Mouse (Mus musculus) CH12.LX (cell line): Measurements from ENCODE around the gene Ncoa6.

Experiments
- CTCF ChIP-seq, 2 experiments: IDR thresholded peaks in 1 of 2; conservative IDR thresholded peaks in 1 of 2; 2 replicates each; pipeline ENCODE4 v1.5.1; 2011 to 2012; ENCODE audit warnings: low read depth in 2 of 2, low read length in 2 of 2, improper control_type of control experiment in 1 of 2, inconsistent platforms in 1 of 2, mild to moderate bottlenecking in 1 of 2, moderate library complexity in 1 of 2
- ETS1 ChIP-seq: conservative IDR thresholded peaks from 2 replicates; pipeline ENCODE4 v1.6.1; 2012; ENCODE audit warnings: low read depth, mild to moderate bottlenecking, inconsistent platforms, low read length, improper control_type of control experiment, moderate library complexity
- MAZ ChIP-seq: IDR thresholded peaks from 2 replicates; pipeline ENCODE4 v1.6.1; 2012; ENCODE audit warnings: low read depth, mild to moderate bottlenecking, inconsistent platforms, low read length, improper control_type of control experiment, moderate library complexity
- POLR2A ChIP-seq: IDR thresholded peaks from 2 replicates; pipeline ENCODE4 v1.6.1; 2011; ENCODE audit warnings: low read depth, mild to moderate bottlenecking, improper control_type of control experiment, low read length

GRCm38 (mm10) chr2:155513543-155513942, 39.8 kb upstream of the Ncoa6 start:
- TF ChIP-seq CTCF (conservative IDR thresholded peaks at IDR 0.05 in 1 of 2, IDR thresholded peaks at IDR 0.05 in 1 of 2; ENCODE audit: low read depth in 2 of 2, low read length in 2 of 2) (no peak), MAZ (no peak), ETS1 (no peak), POLR2A (no peak)
